ENCODE assay signal across 25 mouse cellular contexts in genomic region chr17:57108040-57108665, GRCm38 (mm10). TPM values are rescaled to one million over a fixed set of nuclear protein-coding genes. Genes with fewer than 3 reads are reported as not detected.
"Had no signal": no experiment of that assay in that cellular context is flagged by ENCODE, and none has a peak within 500 bp of the region (broad histone marks: within the 10 kb centered on the region; RNA-seq: fewer than 3 reads in every experiment).

No protein-coding gene starts in this region.

- H3K36me3 ChIP-seq: liver, embryonic 12.5 days; lung, embryonic 15.5 days; midbrain, embryonic 13.5 days; midbrain, embryonic 15.5 days; neural tube, embryonic 13.5 days; neural tube, embryonic 15.5 days had no signal

- H3K4me3 ChIP-seq: liver, embryonic 12.5 days; lung, embryonic 15.5 days; midbrain, embryonic 13.5 days; midbrain, embryonic 15.5 days; neural tube, embryonic 13.5 days; neural tube, embryonic 15.5 days had no signal

- H3K9me3 ChIP-seq: liver, embryonic 12.5 days; lung, embryonic 15.5 days; midbrain, embryonic 13.5 days; midbrain, embryonic 15.5 days; neural tube, embryonic 13.5 days; neural tube, embryonic 15.5 days had no signal

- ATAC-seq: liver, embryonic 12.5 days; lung, postnatal 0 days; midbrain, embryonic 13.5 days; midbrain, embryonic 15.5 days had no signal

- H3K4me2 ChIP-seq: liver, embryonic 12.5 days; lung, embryonic 15.5 days; midbrain, embryonic 13.5 days; midbrain, embryonic 15.5 days; neural tube, embryonic 13.5 days had no signal

- H3K27ac ChIP-seq: liver, embryonic 12.5 days; liver, embryonic 14.5 days; lung, embryonic 15.5 days; macrophage; midbrain, embryonic 13.5 days; midbrain, embryonic 15.5 days; neural tube, embryonic 13.5 days; neural tube, embryonic 15.5 days had no signal

- H3K9ac ChIP-seq: liver, embryonic 12.5 days; liver, embryonic 14.5 days; lung, embryonic 15.5 days; midbrain, embryonic 13.5 days; midbrain, embryonic 15.5 days; neural tube, embryonic 13.5 days; neural tube, embryonic 15.5 days had no signal

- H3K27me3 ChIP-seq: lung, embryonic 15.5 days; midbrain, embryonic 13.5 days; midbrain, embryonic 15.5 days; neural tube, embryonic 13.5 days had no signal

- DNase-seq: lung, adult 2 months; lung, postnatal 14 days; lung, postnatal 36 days; retina, postnatal 1 day; right cerebral cortex, adult 18-20 months; right cerebral cortex, postnatal 25 days; right cerebral cortex, postnatal 4 days; spleen, adult 18-20 months; thymus, adult 18-20 months; thymus, postnatal 14 days; thymus, postnatal 36 days had no signal

RNA-seq across cellular contexts. Expression of gene Tubb4a, which starts 20.6 kb away (rescaled TPM):
- total RNA-seq: monocyte, adult 5-6 weeks had no signal

RNA-seq across cellular contexts. Expression of gene Cd70, which starts 41.4 kb away (rescaled TPM):
- total RNA-seq: megakaryocyte progenitor cell, adult 5-6 weeks; monocyte, adult 5-6 weeks had no signal
- polyA plus RNA-seq: liver, embryonic 12.5 days; liver, embryonic 14.5 days; liver, embryonic 16.5 days; lung, adult 2 months; lung, embryonic 15.5 days; lung, postnatal 0 days; macrophage; small intestine, adult 2 months; stomach, embryonic 14.5 days had no signal
